Mouse (Mus musculus): Measurements from ENCODE around the gene Frk. TPM values are rescaled to one million over a fixed set of nuclear protein-coding genes. Genes with fewer than 3 reads are reported as not detected.

Gene Frk
- polyA plus RNA-seq, 1 experiment from 2014 or later = 0.27 TPM

Other genes with a start within 250 kb of the Frk start
- gene Tspyl1, start 201.2 kb upstream of the Frk start, polyA plus RNA-seq (2014; fragmentation: Nextera tagmentation; extraction: Ambion mirVana) = 128 and 136 TPM in 2 replicates
- 177 and 193 TPM in 2 replicates for gene Tspyl4, start 186.0 kb upstream of the Frk start, polyA plus RNA-seq (2014; fragmentation: Nextera tagmentation; extraction: Ambion mirVana)
- 0.08 and 0.37 TPM in 2 replicates for gene Col10a1, start 93.4 kb upstream of the Frk start, polyA plus RNA-seq (2014; fragmentation: Nextera tagmentation; extraction: Ambion mirVana)
- 2.0 and 2.4 TPM in 2 replicates for gene Nt5dc1, start 64.8 kb upstream of the Frk start, polyA plus RNA-seq (2014; fragmentation: Nextera tagmentation; extraction: Ambion mirVana)

Data from neural tube, embryonic 14.5 days (tissue).